Mouse (Mus musculus): Measurements from ENCODE around the gene Pet2. TPM values are rescaled to one million over a fixed set of nuclear protein-coding genes. Genes with fewer than 3 reads are reported as not detected.

The Pet2 gene
- total RNA-seq (2023) = not detected

GRCm38 (mm10) chrX:89409589-89409988 lies at the start of gene Pet2:
Pet2 (minus strand) TSS chrX:89409689.

